9 mouse cellular contexts compared by ENCODE assay signal in genomic region chr16:85800691-85801090, GRCm38 (mm10). TPM values are rescaled to one million over a fixed set of nuclear protein-coding genes. Genes with fewer than 3 reads are reported as not detected.
DNase-seq lines count a peak whose midpoint lies in the region; ATAC-seq and TF ChIP-seq lines count a peak whose summit lies in the region.
"Had no signal": no experiment of that assay in that cellular context is flagged by ENCODE, and none has a peak within 500 bp of the region (broad histone marks: within the 10 kb centered on the region; RNA-seq: fewer than 3 reads in every experiment).

No protein-coding gene starts in this region.

- peaks cover 40% of the 10 kb centered on the region for H3K36me3 ChIP-seq in embryonic facial prominence, embryonic 13.5 days
- H3K36me3 ChIP-seq in megakaryocyte, embryonic 14.5 days (replicated peaks; ENCODE audit: low read length) = no peaks in the 10 kb centered on the region

- H3K27me3 ChIP-seq in embryonic facial prominence, embryonic 13.5 days = no peaks in the 10 kb centered on the region
- H3K27me3 ChIP-seq in megakaryocyte, embryonic 14.5 days (replicated peaks) = peaks cover 49% of the 10 kb centered on the region

- no peak for TF ChIP-seq CTCF in bone marrow macrophage, adult 2 months (IDR thresholded peaks at IDR 0.05; ENCODE audit: low read depth, low read length)

- H3K27ac ChIP-seq in bone marrow macrophage, adult 2 months (ENCODE audit: insufficient read depth, low read depth, low read length) = no peak overlapping the region
- H3K27ac ChIP-seq in embryonic facial prominence, embryonic 13.5 days = peak overlapping the region; percentile 94
- H3K27ac ChIP-seq: macrophage had no signal

- peak overlapping the region; percentile 92 for H3K9ac ChIP-seq in embryonic facial prominence, embryonic 13.5 days

- ATAC-seq in embryonic facial prominence, embryonic 13.5 days (ENCODE audit: insufficient number of reproducible peaks, insufficient read depth, low FRiP score, low TSS enrichment, low read depth) = peak; percentile 82

- intact Hi-C loops in left cerebral cortex, postnatal 14 days (cut with DNase I) = loop anchor here (10.0 kb wide), 2 partner anchors 1204 to 1594 kb away; no protein-coding TSS in a partner anchor

- WGBS in embryonic facial prominence, embryonic 13.5 days = 4% methylated on average over 8 of the region's 8 CpGs

- peak overlapping the region; percentile 60 for H3K4me3 ChIP-seq in bone marrow macrophage, adult 2 months (ENCODE audit: insufficient read depth, low read length)
- H3K4me3 ChIP-seq in embryonic facial prominence, embryonic 13.5 days = peak overlapping the region; percentile 81
- peak overlapping the region; percentile 90 for H3K4me3 ChIP-seq in megakaryocyte, embryonic 14.5 days (replicated peaks)

- H3K4me1 ChIP-seq in bone marrow macrophage, adult 2 months (ENCODE audit: control insufficient read depth, insufficient read depth, low read length) = 0 out of 2 replicates have a peak, but pooled peaks cover 2% of the 10 kb centered on the region
- peaks cover 21% of the 10 kb centered on the region for H3K4me1 ChIP-seq in embryonic facial prominence, embryonic 13.5 days
- peaks cover 34% of the 10 kb centered on the region for H3K4me1 ChIP-seq in megakaryocyte, embryonic 14.5 days

- peak; percentile 99 for DNase-seq in heart, adult 11 months
- peak; percentile 93 for DNase-seq in kidney, adult 11 months
- DNase-seq in left cerebral cortex, postnatal 14 days (ENCODE audit: low spot score in 2 of 2) = peak; percentile 63 to 81
- peak; percentile 67 to 69 for DNase-seq in right cerebral cortex, postnatal 36 days (ENCODE audit: low spot score in 2 of 2)
- DNase-seq in natural killer cell, adult 2 months (ENCODE audit: low spot score in 2 of 2) = no peak

- H3K4me2 ChIP-seq in embryonic facial prominence, embryonic 13.5 days = peak overlapping the region; percentile 90

- no peaks in the 10 kb centered on the region for H3K9me3 ChIP-seq in embryonic facial prominence, embryonic 13.5 days
- peaks cover 10% of the 10 kb centered on the region; the same call in 1 of the 2 replicates for H3K9me3 ChIP-seq in megakaryocyte, embryonic 14.5 days

- no peak for TF ChIP-seq POLR2A in bone marrow macrophage, adult 2 months (IDR thresholded peaks at IDR 0.05; ENCODE audit: borderline replicate concordance, low read depth, low read length)

RNA-seq across cellular contexts. Expression of gene Adamts1, which starts 2.2 kb away (rescaled TPM):
- polyA plus RNA-seq in bone marrow macrophage, adult 2 months (2012; ENCODE audit: insufficient read depth, insufficient read length, missing spikeins) = 0.43 and 0.47 TPM in 2 replicates
- 32.0 and 32.4 TPM in 2 replicates for polyA plus RNA-seq in embryonic facial prominence, embryonic 13.5 days (2015; fragmentation: Nextera tagmentation; extraction: Ambion mirVana)
- total RNA-seq in left cerebral cortex, postnatal 14 days (2021) = 1 to 10 TPM; 7.3 to 8.4 TPM
- 0.28 TPM in 1 of 2 replicates, not detected in the other for polyA plus RNA-seq in megakaryocyte, embryonic 14.5 days (2012; ENCODE audit: insufficient read depth, low replicate concordance)

Comparison
In these comparisons a context has a peak if more than half of its experiments do, and no peak if none do; other contexts are left out.
1. DNase-seq: peak in heart, adult 11 months (single experiment), kidney, adult 11 months (single experiment), left cerebral cortex, postnatal 14 days (2 of 2) and right cerebral cortex, postnatal 36 days (2 of 2); none in natural killer cell, adult 2 months (0 of 2).
2. RNA of gene Adamts1, which starts 2.2 kb away (polyA plus RNA-seq): 32.0 to 32.4 TPM in embryonic facial prominence, embryonic 13.5 days; 0.43 to 0.47 TPM in bone marrow macrophage, adult 2 months and 0.28 TPM in megakaryocyte, embryonic 14.5 days; every median in the first group is over 10 times any median in the second.
3. Peak in every context shown above with its lines, with median percentiles within 50 percentile points of each other: H3K4me3 ChIP-seq.